Mouse (Mus musculus) lung, postnatal 14 days (tissue): ENCODE data around the gene Ppl.
A peak's percentile ranks its signal among the peaks of the same experiment; 100 is the strongest.

Experiments used
- DNase-seq: peaks from one replicate; pipeline ENCODE4 v3.0.0; 2021

Ppl gene

DNA sequence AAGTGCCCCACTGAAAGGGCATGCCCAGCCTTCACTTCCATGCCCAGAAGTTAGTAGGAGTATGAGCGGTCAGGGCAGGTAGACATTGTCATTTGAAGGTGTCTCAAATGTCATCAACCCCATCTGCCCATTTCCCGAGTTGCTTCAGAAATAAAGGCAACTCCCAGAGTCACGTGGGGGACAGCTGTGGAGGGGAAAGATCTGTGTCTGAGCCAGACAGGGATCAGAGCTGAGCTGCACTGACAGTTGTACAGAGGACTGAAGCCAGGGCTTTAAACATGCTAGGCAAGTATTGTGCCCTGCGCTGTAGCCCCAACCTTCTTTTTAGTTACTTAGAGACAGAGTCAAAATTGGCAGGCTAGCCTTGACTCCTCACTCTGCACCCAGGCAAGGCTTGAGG, 12.4 kb downstream of the Ppl start:
- no peak for DNase-seq

DNA sequence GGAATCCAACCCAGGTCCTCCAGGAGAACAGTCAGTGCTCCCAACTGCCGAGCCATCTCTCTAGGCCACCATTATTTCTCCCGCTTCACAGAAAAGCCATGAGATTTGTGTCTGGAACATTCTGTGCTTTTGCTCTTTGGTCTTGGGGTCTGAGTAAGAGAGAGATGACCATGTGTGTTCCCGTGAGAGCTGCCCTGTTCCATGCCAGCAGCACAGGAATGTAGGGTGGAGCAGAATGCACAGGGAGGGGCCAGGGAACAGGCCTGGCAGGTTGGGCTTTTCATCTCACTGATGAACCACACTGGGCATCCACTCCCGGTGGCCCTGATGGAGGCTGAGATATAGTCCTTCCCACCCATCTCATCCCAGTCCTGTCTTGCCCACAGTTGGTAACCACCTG, 12.8 kb downstream of the Ppl start:
- no peak for DNase-seq

GRCm38 (mm10) chr16:5113582-5113981, 18.6 kb downstream of the Ppl start:
- no peak for DNase-seq

GRCm38 (mm10) chr16:5113002-5113550, 19.1 kb downstream of the Ppl start:
- no peak for DNase-seq

GRCm38 (mm10) chr16:5111021-5111420, 21.2 kb downstream of the Ppl start:
- no peak for DNase-seq

GRCm38 (mm10) chr16:5109877-5110276, 22.3 kb downstream of the Ppl start:
- no peak for DNase-seq

- DNase-seq = no peak
These were observed 31.2 kb downstream of the Ppl start for GRCm38 (mm10) chr16:5101000-5101399.

GRCm38 (mm10) chr16:5096504-5096903, 35.7 kb downstream of the Ppl start:
- DNase-seq = no peak

DNA sequence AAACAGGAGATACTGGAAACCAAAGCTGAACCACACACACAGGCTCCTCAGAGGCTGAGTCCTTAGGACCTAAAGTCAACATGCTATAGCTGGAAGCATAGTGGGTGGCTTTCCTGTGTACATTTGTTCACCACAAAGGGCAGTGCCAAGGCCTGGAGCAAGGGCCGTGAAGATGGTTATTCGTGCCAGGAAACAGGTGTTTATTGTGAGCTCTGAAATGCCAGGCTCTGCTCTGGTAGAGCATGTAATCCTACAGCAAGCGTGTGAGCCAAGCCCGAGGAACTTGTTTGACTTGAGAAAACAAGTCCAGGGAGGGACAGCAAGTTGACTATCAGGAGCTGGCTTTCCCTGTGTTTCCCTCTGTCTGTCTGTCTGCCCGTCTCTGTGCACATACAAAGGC, 38.9 kb downstream of the Ppl start:
- DNase-seq = no peak

GRCm38 (mm10) chr16:5089021-5089420, 43.2 kb downstream of the Ppl start:
- no peak for DNase-seq

DNA sequence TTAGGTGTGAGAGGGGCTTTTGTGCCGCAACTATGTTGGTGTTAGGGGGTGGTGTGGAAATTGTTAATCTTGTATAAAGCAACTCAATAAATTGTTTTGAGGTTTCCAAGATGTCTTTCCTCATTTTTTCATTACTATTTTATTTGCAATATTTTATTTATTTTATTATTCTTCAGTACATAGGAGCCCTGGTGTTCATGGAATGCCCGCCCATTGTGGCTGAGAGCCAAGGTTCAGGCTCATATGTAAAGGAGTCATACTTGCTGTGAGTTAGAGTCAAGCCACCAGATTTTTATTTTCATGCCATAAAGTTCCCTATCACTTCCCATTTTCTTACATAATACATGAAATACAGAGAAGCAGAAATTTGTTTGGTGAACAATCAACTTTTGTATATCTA, 46.0 kb downstream of the Ppl start:
- DNase-seq = no peak

- no peak for DNase-seq
These were observed 47.0 kb downstream of the Ppl start for GRCm38 (mm10) chr16:5085196-5085595.

DNA sequence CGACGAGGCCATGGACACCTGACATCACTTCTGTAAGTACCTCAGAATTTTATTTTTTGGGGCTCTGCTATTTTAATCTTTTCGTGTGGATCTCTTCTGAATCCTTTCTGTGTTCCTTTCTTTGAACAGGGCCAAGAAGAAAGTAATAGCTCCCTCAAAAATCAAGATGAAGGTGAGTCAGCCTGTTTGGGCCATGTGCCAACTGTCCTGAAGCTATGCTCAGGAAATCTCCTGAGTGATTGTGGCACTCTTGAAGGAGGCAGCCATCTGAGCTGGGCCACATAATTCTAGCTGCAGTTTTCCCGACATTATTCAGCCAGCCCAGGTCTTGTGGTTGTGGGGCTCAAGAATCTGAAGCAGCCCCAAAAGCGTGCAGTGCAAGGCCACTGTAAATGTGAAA, 57.9 kb downstream of the Ppl start:
- DNase-seq = no peak

DNA sequence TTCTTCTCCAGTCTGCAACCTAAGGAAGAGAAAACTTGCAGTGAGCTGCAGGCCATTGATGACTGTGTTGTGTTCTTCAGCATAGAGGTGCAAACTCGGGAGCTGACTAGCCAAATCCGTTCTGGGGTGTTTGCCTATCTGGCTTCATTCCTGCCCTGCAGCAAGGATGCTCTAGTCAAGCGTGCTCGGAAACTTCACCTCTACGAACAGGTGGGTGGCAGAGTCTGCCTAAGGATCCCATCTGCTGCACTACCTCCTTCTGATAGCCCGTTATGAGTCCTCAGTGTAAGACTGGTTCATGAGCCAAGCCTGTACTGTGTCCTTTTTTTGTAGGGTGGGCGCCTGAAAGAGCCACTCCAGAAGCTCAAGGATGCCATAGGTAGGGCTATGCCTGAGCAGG, 60.2 kb downstream of the Ppl start:
- no peak for DNase-seq

- DNase-seq = no peak
These were observed 61.9 kb downstream of the Ppl start for GRCm38 (mm10) chr16:5070321-5070720.

- DNase-seq = no peak
These were observed 68.7 kb downstream of the Ppl start for GRCm38 (mm10) chr16:5063472-5063871.

DNA sequence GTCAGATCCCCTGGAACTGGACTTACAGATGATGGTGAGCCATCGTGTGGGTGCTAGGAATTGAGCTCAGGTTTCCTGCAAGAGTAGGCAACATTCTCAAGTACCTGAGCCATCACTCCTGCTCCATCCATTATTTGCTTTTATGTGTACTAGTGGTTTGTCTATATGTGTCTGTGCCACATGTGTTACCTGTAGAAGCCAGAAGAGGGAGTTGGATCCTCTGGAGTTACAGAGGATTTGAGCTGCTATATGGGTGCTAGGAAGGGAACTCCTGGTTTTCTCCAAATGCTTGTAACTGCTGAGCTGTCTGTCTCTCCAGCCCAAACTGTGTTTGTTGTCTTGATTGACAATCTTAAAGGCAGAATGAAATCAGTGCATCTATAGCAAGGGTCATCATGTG, 74.1 kb downstream of the Ppl start:
- no peak for DNase-seq

- DNase-seq = peak; percentile 83
These were observed 81.7 kb downstream of the Ppl start for GRCm38 (mm10) chr16:5050251-5051110.

- DNase-seq = peak; percentile 99
These were observed 82.4 kb downstream of the Ppl start, which contains the start of the genes Glyr1 and Ubn1 for GRCm38 (mm10) chr16:5049774-5050234. Gene Glyr1 (minus strand): TSS chr16:5049863. Gene Ubn1 (plus strand): TSS chr16:5050057.

- DNase-seq = no peak
These were observed 82.9 kb downstream of the Ppl start for GRCm38 (mm10) chr16:5049182-5049773.

DNA sequence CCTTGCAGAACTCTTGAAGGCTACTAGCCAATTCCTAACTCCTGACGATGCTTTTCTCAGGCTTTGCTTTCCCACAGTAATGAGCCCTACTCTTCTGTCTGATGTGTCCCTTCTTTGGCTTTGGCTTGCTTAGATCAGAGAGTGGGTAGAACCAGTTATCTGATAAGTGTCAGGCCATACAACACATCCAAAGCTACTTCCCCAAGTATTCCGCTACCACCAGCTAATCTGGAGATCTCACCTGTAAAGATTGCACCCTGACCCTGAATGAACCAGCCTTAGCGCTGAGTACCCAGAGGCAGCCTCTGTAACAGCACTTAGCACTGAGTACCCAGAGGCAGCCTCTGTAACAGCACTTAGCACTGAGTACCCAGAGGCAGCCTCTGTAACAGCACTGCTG, 86.9 kb downstream of the Ppl start:
- DNase-seq = no peak

- peak; percentile 12 for DNase-seq
These were observed 95.5 kb downstream of the Ppl start for GRCm38 (mm10) chr16:5036649-5037234.
